Comparison of ENCODE assay signal across 15 mouse cellular contexts in the genomic region with DNA sequence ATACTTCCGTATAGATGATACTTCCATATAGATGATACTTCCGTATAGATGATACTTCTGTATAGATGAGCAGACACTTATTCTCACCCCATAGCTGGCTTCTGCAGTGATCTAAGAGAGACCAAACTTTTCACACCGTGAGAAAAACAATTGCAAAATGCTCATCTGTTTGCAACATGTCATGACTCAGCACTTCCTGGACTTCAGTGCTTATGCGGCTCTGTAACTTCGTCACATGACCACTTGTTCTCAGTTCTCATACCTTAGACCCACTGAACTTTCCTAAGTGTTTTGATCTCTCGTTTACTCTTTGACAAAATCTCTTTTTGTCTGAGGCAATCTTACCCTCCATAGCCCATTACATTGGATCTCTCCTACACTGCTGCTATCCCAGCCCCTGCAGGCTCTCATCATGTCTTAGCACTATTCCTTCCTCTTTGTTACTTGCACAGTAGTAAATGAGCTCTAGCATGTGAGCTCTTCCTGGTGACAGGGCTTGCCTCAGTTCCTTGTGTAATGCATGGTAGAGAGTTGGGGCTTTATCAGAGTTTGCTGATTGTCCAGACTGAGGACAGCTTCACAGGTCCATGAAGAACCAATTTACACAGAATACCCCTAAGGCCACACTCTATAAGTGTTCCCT.
A peak's percentile ranks its signal among the peaks of the same experiment; 100 is the strongest.
DNase-seq lines count a peak whose midpoint lies in the region; ATAC-seq and TF ChIP-seq lines count a peak whose summit lies in the region.
"Had no signal": no experiment of that assay in that cellular context is flagged by ENCODE, and none has a peak within 500 bp of the region (broad histone marks: within the 10 kb centered on the region; RNA-seq: fewer than 3 reads in every experiment).

No protein-coding gene starts in this region.

- H3K9ac ChIP-seq in lung, embryonic 16.5 days (ENCODE audit: low read length): no peak overlapping the region
- no peak overlapping the region for H3K9ac ChIP-seq in CH12.LX (ENCODE audit: insufficient read depth, low read depth)
- H3K9ac ChIP-seq in midbrain, embryonic 14.5 days (replicated peaks; ENCODE audit: low read length): no peak overlapping the region
- no peak overlapping the region for H3K9ac ChIP-seq in forebrain, embryonic 13.5 days
- H3K9ac ChIP-seq: embryonic facial prominence, embryonic 12.5 days; hindbrain, embryonic 15.5 days; liver, embryonic 14.5 days; midbrain, embryonic 12.5 days had no signal

- H3K4me1 ChIP-seq in lung, embryonic 16.5 days (replicated peaks; ENCODE audit: control insufficient read depth, insufficient read depth, low read length): peaks cover 5% of the 10 kb centered on the region; the same call in 1 of the 2 replicates
- peaks cover 17 to 38% of the 10 kb centered on the region in 2 experiments for H3K4me1 ChIP-seq in CH12.LX (ENCODE audit: control insufficient read depth in 1 of 2, insufficient read depth in 2 of 2)
- H3K4me1 ChIP-seq in midbrain, embryonic 14.5 days (ENCODE audit: control insufficient read depth, insufficient read depth, low read length): no peaks in the 10 kb centered on the region
- H3K4me1 ChIP-seq in forebrain, embryonic 13.5 days: no peaks in the 10 kb centered on the region
- H3K4me1 ChIP-seq: hindbrain, embryonic 15.5 days; midbrain, embryonic 12.5 days had no signal

- no peak overlapping the region; the same call in 1 of the 2 replicates for H3K27ac ChIP-seq in lung, embryonic 16.5 days (ENCODE audit: low read length)
- H3K27ac ChIP-seq in CH12.LX (ENCODE audit: insufficient read depth, low read depth): no peak overlapping the region
- H3K27ac ChIP-seq in midbrain, embryonic 14.5 days (replicated peaks; ENCODE audit: low read depth, low read length): no peak overlapping the region
- no peak overlapping the region for H3K27ac ChIP-seq in forebrain, embryonic 13.5 days
- H3K27ac ChIP-seq: embryonic facial prominence, embryonic 12.5 days; hindbrain, embryonic 15.5 days; liver, embryonic 14.5 days; midbrain, embryonic 12.5 days; stomach, postnatal 0 days had no signal

- TF ChIP-seq EP300 in CH12.LX (IDR thresholded peaks at IDR 0.05; ENCODE audit: low read length): no peak

- ATAC-seq in lung, embryonic 16.5 days (ENCODE audit: low read depth): 0 out of 2 replicates have a peak, but pooled peaks have one; percentile 18
- ATAC-seq in neutrophil, adult 5-6 weeks (ENCODE audit: extremely low read depth, insufficient number of reproducible peaks, low FRiP score, poor library complexity, severe bottlenecking): peak; percentile 76
- ATAC-seq in midbrain, embryonic 14.5 days (ENCODE audit: low FRiP score, low TSS enrichment): no peak
- ATAC-seq in forebrain, embryonic 13.5 days: no peak

- TF ChIP-seq RAD21 in CH12.LX (IDR thresholded peaks at IDR 0.05; ENCODE audit: low read depth, low read length): no peak

- no peak for DNase-seq in lung, postnatal 10 days
- DNase-seq in CH12.LX (ENCODE audit: extremely low read depth): peak; percentile 33
- DNase-seq in induced T-regulatory cell, adult 2 months (ENCODE audit: low read depth): peak; percentile 7
- DNase-seq in midbrain, embryonic 14.5 days: no peak
- DNase-seq in cerebellum, adult 8-10 months: no peak
- DNase-seq: adrenal gland, adult 8-10 months; cerebellum, postnatal 25 days had no signal

- no peaks in the 10 kb centered on the region for H3K79me2 ChIP-seq in CH12.LX (replicated peaks; ENCODE audit: control insufficient read depth, extremely low read depth, insufficient read depth, poor library complexity, severe bottlenecking)

- no peak overlapping the region for H3K4me2 ChIP-seq in lung, embryonic 16.5 days (ENCODE audit: low read depth, low read length)
- H3K4me2 ChIP-seq in CH12.LX (ENCODE audit: insufficient read depth, low read depth, poor library complexity, severe bottlenecking): peak overlapping the region; percentile 38
- H3K4me2 ChIP-seq in midbrain, embryonic 14.5 days (ENCODE audit: low read length): no peak overlapping the region
- no peak overlapping the region for H3K4me2 ChIP-seq in forebrain, embryonic 13.5 days
- H3K4me2 ChIP-seq: embryonic facial prominence, embryonic 12.5 days; hindbrain, embryonic 15.5 days; midbrain, embryonic 12.5 days had no signal

- H3K4me3 ChIP-seq in lung, embryonic 16.5 days (ENCODE audit: low read length): no peak overlapping the region
- no peak overlapping the region for H3K4me3 ChIP-seq in CH12.LX (replicated peaks in 1 of 3; ENCODE audit: low read depth in 2 of 3, low read length in 2 of 3, poor library complexity in 1 of 3)
- no peak overlapping the region for H3K4me3 ChIP-seq in midbrain, embryonic 14.5 days (replicated peaks; ENCODE audit: low read depth, low read length)
- no peak overlapping the region for H3K4me3 ChIP-seq in forebrain, embryonic 13.5 days
- H3K4me3 ChIP-seq: embryonic facial prominence, embryonic 12.5 days; hindbrain, embryonic 15.5 days; midbrain, embryonic 12.5 days had no signal

- no peaks in the 10 kb centered on the region for H3K9me3 ChIP-seq in lung, embryonic 16.5 days (ENCODE audit: control insufficient read depth, low read length)
- no peaks in the 10 kb centered on the region for H3K9me3 ChIP-seq in CH12.LX (replicated peaks; ENCODE audit: low read length)
- H3K9me3 ChIP-seq in midbrain, embryonic 14.5 days (ENCODE audit: control insufficient read depth, low read length): no peaks in the 10 kb centered on the region
- no peaks in the 10 kb centered on the region for H3K9me3 ChIP-seq in forebrain, embryonic 13.5 days (replicated peaks)
- H3K9me3 ChIP-seq: embryonic facial prominence, embryonic 12.5 days; hindbrain, embryonic 15.5 days; midbrain, embryonic 12.5 days had no signal

- H3K36me3 ChIP-seq in lung, embryonic 16.5 days (ENCODE audit: control insufficient read depth, insufficient read depth, low read length): no peaks in the 10 kb centered on the region
- no peaks in the 10 kb centered on the region for H3K36me3 ChIP-seq in CH12.LX (replicated peaks in 1 of 2; ENCODE audit: control insufficient read depth in 1 of 2, insufficient read depth in 1 of 2, low read length in 1 of 2)
- no peaks in the 10 kb centered on the region for H3K36me3 ChIP-seq in midbrain, embryonic 14.5 days (ENCODE audit: control insufficient read depth, insufficient read depth, low read length)
- H3K36me3 ChIP-seq in forebrain, embryonic 13.5 days (ENCODE audit: poor library complexity, severe bottlenecking): no peaks in the 10 kb centered on the region
- H3K36me3 ChIP-seq: embryonic facial prominence, embryonic 12.5 days; hindbrain, embryonic 15.5 days; midbrain, embryonic 12.5 days had no signal

- no peak for TF ChIP-seq POLR2A in CH12.LX (IDR thresholded peaks at IDR 0.05; ENCODE audit: low read depth, low read length)

- TF ChIP-seq CTCF in CH12.LX (conservative IDR thresholded peaks at IDR 0.05 in 1 of 2, IDR thresholded peaks at IDR 0.05 in 1 of 2; ENCODE audit: low read depth in 2 of 2, low read length in 2 of 2): no peak

- no peaks in the 10 kb centered on the region for H3K27me3 ChIP-seq in lung, embryonic 16.5 days (ENCODE audit: control insufficient read depth, insufficient read depth, low read depth, low read length)
- H3K27me3 ChIP-seq in CH12.LX (replicated peaks): no peaks in the 10 kb centered on the region
- H3K27me3 ChIP-seq in midbrain, embryonic 14.5 days (ENCODE audit: control insufficient read depth, insufficient read depth, low read length): no peaks in the 10 kb centered on the region
- no peaks in the 10 kb centered on the region for H3K27me3 ChIP-seq in forebrain, embryonic 13.5 days
- H3K27me3 ChIP-seq: embryonic facial prominence, embryonic 12.5 days; hindbrain, embryonic 15.5 days; midbrain, embryonic 12.5 days had no signal

- in situ Hi-C loops in CH12.LX (cut with MboI; ENCODE audit: low pct_ligation_motif_present, low pct_unique_long_range_greater_than_20kb, low sequenced_read_pairs): loop anchor here (25.0 kb wide), 2 partner anchors 223 to 548 kb away; no protein-coding TSS in a partner anchor

- 70% methylated on average over 6 of the region's 6 CpGs for WGBS in lung, embryonic 16.5 days
- 90% methylated on average over 6 of the region's 6 CpGs for WGBS in midbrain, embryonic 14.5 days
- 90% methylated on average over 6 of the region's 6 CpGs for WGBS in forebrain, embryonic 13.5 days

- dilution Hi-C loops in CH12.LX (cut with MboI; ENCODE audit: extremely low pct_ligation_motif_present, extremely low pct_unique_long_range_greater_than_20kb, low sequenced_read_pairs): no loop called here

TF ChIP-seq in CH12.LX, 34 proteins besides CTCF, POLR2A, EP300 and RAD21 (continues in another document):
- TF ChIP-seq NELFE (IDR thresholded peaks at IDR 0.05; ENCODE audit: low read depth, low read length) (no peak), USF2 (conservative IDR thresholded peaks at IDR 0.05; ENCODE audit: low read depth, low read length) (peak; percentile 53), JUN (IDR thresholded peaks at IDR 0.05; ENCODE audit: insufficient read depth, low read depth, low read length) (no peak), MYC (IDR thresholded peaks at IDR 0.05; ENCODE audit: low read depth, low read length) (no peak), ZKSCAN1 (IDR thresholded peaks at IDR 0.05; ENCODE audit: borderline replicate concordance, low read depth, low read length) (no peak), CHD2 (IDR thresholded peaks at IDR 0.05; ENCODE audit: low read length) (no peak), TCF12 (IDR thresholded peaks at IDR 0.05; ENCODE audit: low read depth, low read length) (no peak), UBTF (IDR thresholded peaks at IDR 0.05; ENCODE audit: low read depth, low read length) (no peak), NRF1 (IDR thresholded peaks at IDR 0.05; ENCODE audit: low read depth, low read length) (no peak), MAX (IDR thresholded peaks at IDR 0.05; ENCODE audit: low read length) (no peak), SIN3A (IDR thresholded peaks at IDR 0.05; ENCODE audit: low read length) (no peak), PAX5 (IDR thresholded peaks at IDR 0.05; ENCODE audit: low read length) (no peak), TBP (conservative IDR thresholded peaks at IDR 0.05; ENCODE audit: low read depth, low read length) (no peak), JUND (conservative IDR thresholded peaks at IDR 0.05; ENCODE audit: low read depth, low read length) (no peak), ZNF384 (IDR thresholded peaks at IDR 0.05; ENCODE audit: low read depth, low read length) (no peak), E2F4 (IDR thresholded peaks at IDR 0.05; ENCODE audit: insufficient replicate concordance, low read depth, low read length) (no peak), ZC3H11A (IDR thresholded peaks at IDR 0.05; ENCODE audit: low read depth, low read length) (no peak), ZMIZ1 (IDR thresholded peaks at IDR 0.05; ENCODE audit: low read depth, low read length) (no peak), POLR2AphosphoS2 (IDR thresholded peaks at IDR 0.05; ENCODE audit: low read depth, low read length) (no peak), RCOR1 (conservative IDR thresholded peaks at IDR 0.05; ENCODE audit: low read depth, low read length) (no peak), IRF4 (IDR thresholded peaks at IDR 0.05; ENCODE audit: low read depth, low read length) (no peak), MEF2A (IDR thresholded peaks at IDR 0.05; ENCODE audit: borderline replicate concordance, low read depth, low read length) (no peak)

Comparison
In these comparisons a context has a peak if more than half of its experiments do, and no peak if none do; other contexts are left out.
1. ATAC-seq: peak in lung, embryonic 16.5 days (single experiment) and neutrophil, adult 5-6 weeks (single experiment); none in midbrain, embryonic 14.5 days (single experiment) and forebrain, embryonic 13.5 days (single experiment).
2. DNase-seq: peak in CH12.LX (single experiment) and induced T-regulatory cell, adult 2 months (single experiment); none in lung, postnatal 10 days (single experiment), midbrain, embryonic 14.5 days (single experiment) and cerebellum, adult 8-10 months (single experiment).